Mouse (Mus musculus) MEL-GATA-1-ER (cell line): ENCODE measurements around the gene Epb41.

Experiments used
- DNase-seq: peaks from one replicate; pipeline ENCODE4 v3.0.0-alpha.2; 2012; ENCODE audit warnings: low read depth; ENCODE audit errors: extremely low read depth

The Epb41 gene

GRCm38 (mm10) chr4:132074933-132075769 is at the start of gene Epb41:
Gene Epb41 (minus strand): TSS chr4:132075321.
- DNase-seq = peak; percentile 97

GRCm38 (mm10) chr4:132123166-132123565 is 48.0 kb upstream of the Epb41 start:
- no peak for DNase-seq

- no peak for DNase-seq
Measured at GRCm38 (mm10) chr4:132121674-132122073, 46.6 kb upstream of the Epb41 start.

GRCm38 (mm10) chr4:132119566-132119965 is 44.4 kb upstream of the Epb41 start:
- DNase-seq = no peak

- no peak for DNase-seq
Measured at GRCm38 (mm10) chr4:132116315-132116714, 41.2 kb upstream of the Epb41 start.

GRCm38 (mm10) chr4:132113411-132114095 is 38.4 kb upstream of the Epb41 start:
- DNase-seq = no peak

- no peak for DNase-seq
Measured at GRCm38 (mm10) chr4:132111227-132111626, 36.1 kb upstream of the Epb41 start.

GRCm38 (mm10) chr4:132108221-132108620 is 33.1 kb upstream of the Epb41 start:
- DNase-seq = no peak

GRCm38 (mm10) chr4:132101152-132101551 is 26.0 kb upstream of the Epb41 start:
- no peak for DNase-seq

- no peak for DNase-seq
Measured at GRCm38 (mm10) chr4:132099548-132099947, 24.4 kb upstream of the Epb41 start.

GRCm38 (mm10) chr4:132095043-132095442 is 19.9 kb upstream of the Epb41 start:
- no peak for DNase-seq

GRCm38 (mm10) chr4:132093928-132094327 is 18.8 kb upstream of the Epb41 start:
- no peak for DNase-seq

- DNase-seq = no peak
Measured at GRCm38 (mm10) chr4:132093136-132093535, 18.0 kb upstream of the Epb41 start.

GRCm38 (mm10) chr4:132088921-132089320 is 13.8 kb upstream of the Epb41 start:
- no peak for DNase-seq

GRCm38 (mm10) chr4:132085114-132085513 is 10.0 kb upstream of the Epb41 start:
- no peak for DNase-seq

GRCm38 (mm10) chr4:132080492-132080983 is 5.4 kb upstream of the Epb41 start:
- DNase-seq = no peak

GRCm38 (mm10) chr4:132079555-132080275 is 4.6 kb upstream of the Epb41 start:
- no peak for DNase-seq

GRCm38 (mm10) chr4:132078296-132078714 is 3.2 kb upstream of the Epb41 start:
- peak; percentile 88 for DNase-seq

GRCm38 (mm10) chr4:132077445-132077844 is 2.3 kb upstream of the Epb41 start:
- peak; percentile 98 for DNase-seq

- DNase-seq = peak; percentile 99
Measured at GRCm38 (mm10) chr4:132076480-132077405, 1.6 kb upstream of the Epb41 start.

GRCm38 (mm10) chr4:132075796-132076195 is 675 bp upstream of the Epb41 start:
- DNase-seq = no peak
